Mouse (Mus musculus): ENCODE results near the gene Pkhd1.

DNA sequence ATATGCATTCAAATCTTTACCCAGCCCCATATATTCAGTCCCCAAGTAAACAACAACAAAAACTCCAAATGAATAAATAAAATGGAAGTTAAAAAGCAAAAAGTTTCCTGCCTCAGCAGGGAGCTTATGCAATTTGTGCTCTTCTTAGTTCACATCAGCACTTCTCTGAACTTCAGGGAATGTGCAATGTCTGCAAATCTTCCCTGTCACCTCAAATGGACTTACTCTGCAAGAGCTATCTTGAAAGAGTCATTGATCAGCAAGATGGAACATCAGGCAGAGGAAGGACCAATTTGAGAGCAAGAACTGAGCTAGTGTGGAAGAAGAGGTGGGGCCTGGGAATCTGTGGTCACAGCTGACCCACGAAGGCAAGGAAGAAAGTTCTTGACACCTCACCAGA is 163.2 kb downstream of the Pkhd1 start:
- TF ChIP-seq POLR2AphosphoS2 (IDR thresholded peaks at IDR 0.05; ENCODE audit: insufficient read length, low read depth): no peak
- TF ChIP-seq TCF12 (IDR thresholded peaks at IDR 0.05; ENCODE audit: insufficient read depth, poor library complexity, severe bottlenecking): no peak
